Mouse (Mus musculus) olfactory bulb, adult 2 months (tissue): ENCODE results near the gene Kcnh1. TPM values are rescaled to one million over a fixed set of nuclear protein-coding genes. Genes with fewer than 3 reads are reported as not detected.

Experiments
- H3K27ac ChIP-seq: fragments of 200-500 bp; 2 replicates; pipeline ENCODE4 v1.5.1; 2012; ENCODE audit warnings: low read depth, low read length; ENCODE audit not compliant: insufficient read depth
- H3K4me1 ChIP-seq: fragments of 200-500 bp; 2 replicates; pipeline ENCODE4 v1.6.1; 2012; ENCODE audit warnings: low read length; ENCODE audit not compliant: control insufficient read depth, insufficient read depth
- H3K4me3 ChIP-seq: fragments of 200-500 bp; 2 replicates; pipeline ENCODE4 v1.5.1; 2012; ENCODE audit warnings: mild to moderate bottlenecking, low read depth, low read length, moderate library complexity; ENCODE audit not compliant: insufficient read depth
- CTCF ChIP-seq: fragments of 200-500 bp; IDR thresholded peaks from 2 replicates; pipeline ENCODE4 v1.5.1; 2012; ENCODE audit warnings: low read depth, mild to moderate bottlenecking, low read length, moderate library complexity; ENCODE audit not compliant: insufficient read depth
- POLR2A ChIP-seq: fragments of 200-500 bp; IDR thresholded peaks from 2 replicates; pipeline ENCODE4 v1.6.1; 2012; ENCODE audit warnings: mild to moderate bottlenecking, low read depth, low read length, moderate library complexity; ENCODE audit not compliant: insufficient read depth
- WGBS: fragments of 180-500 bp; shearing (Covaris S2); methylation state at CpG from one replicate; pipeline ENCODE4 v1.1.7; 2018; 5-methylcytosine and 5-hydroxymethylcytosine counted together
- polyA plus RNA-seq: library from polyadenylated mRNA; stranded (reverse); fragments of >200 nt; gene quantifications from 2 replicates; pipeline ENCODE4 v1.2.4, GENCODE M21; 2012; ENCODE audit warnings: low replicate concordance; ENCODE audit not compliant: missing spikeins, insufficient read depth, insufficient read length

Gene Kcnh1
- polyA plus RNA-seq, 1 experiment: not detected

DNA sequence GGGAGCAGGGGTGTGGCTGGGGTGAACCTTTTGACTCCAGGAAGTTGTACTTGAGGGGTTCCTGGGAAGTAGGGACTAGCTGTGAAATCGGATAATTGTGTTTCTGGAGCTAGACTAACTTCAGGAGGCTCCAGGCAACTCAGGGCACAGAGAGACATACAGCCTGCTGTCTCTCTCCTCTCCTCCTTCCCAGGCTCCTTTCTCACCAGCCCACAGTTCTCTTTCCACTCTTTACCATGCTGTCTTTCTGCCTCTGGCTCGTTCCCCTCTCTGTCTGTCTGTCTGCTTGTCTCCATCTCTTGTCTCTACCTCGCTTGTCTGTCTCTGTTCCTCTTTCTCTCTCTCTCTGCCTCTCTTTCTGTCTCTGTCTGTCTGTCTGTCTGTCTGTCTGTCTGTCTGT lies 94.4 kb downstream of the Kcnh1 start:
- H3K27ac ChIP-seq: no peak overlapping the region
- WGBS: 78% methylated on average over 3 of the region's 3 CpGs
- no peak overlapping the region for H3K4me3 ChIP-seq
- no peak for TF ChIP-seq POLR2A
- TF ChIP-seq CTCF: no peak
- H3K4me1 ChIP-seq: peaks cover 12% of the 10 kb centered on the region; the same call in 1 of the 2 replicates

DNA sequence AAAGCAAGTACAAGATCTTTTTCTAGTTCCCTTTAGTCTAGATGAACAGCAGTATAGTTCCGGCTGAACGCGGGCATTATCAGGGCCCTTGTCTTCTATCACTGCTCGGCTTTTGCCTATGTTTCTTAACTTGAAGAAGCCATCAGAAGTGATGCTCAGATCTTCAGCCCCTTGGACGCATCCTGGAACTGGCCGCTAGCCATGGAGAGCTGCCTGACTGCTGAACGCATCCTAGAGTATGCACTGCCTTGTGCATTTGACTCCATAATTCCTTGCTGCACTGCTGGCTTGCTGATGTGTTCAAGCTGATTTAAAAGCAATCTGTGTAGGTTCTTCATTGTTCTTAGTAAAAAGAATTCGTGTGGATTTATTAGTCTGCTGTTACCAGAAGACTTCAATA lies 97.9 kb downstream of the Kcnh1 start:
- TF ChIP-seq CTCF (no peak), POLR2A (no peak)
- WGBS: 65% methylated on average over 8 of the region's 8 CpGs
- no peak overlapping the region for H3K4me3 ChIP-seq
- H3K27ac ChIP-seq: no peak overlapping the region
- peaks cover 10% of the 10 kb centered on the region; the same call in 1 of the 2 replicates for H3K4me1 ChIP-seq

DNA sequence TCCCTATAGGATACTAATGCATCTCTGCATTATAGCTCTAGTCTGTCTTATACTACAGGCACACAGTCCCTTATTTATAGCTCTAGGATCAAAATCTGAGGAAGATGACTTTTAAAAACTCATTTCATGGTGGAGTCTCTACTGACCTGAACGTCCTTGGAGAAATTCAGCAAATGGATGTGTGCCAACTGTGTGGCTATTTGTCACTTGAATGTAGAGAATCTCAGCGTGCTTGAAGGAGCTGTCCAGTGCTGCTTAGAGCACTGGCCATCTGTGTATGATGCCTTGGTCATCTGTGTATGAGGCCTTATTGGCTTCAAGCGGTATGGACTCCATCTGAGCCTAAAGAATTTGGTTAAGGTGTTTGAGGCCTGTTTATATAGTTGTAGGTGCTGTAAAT lies 100.7 kb downstream of the Kcnh1 start:
- no peak for TF ChIP-seq POLR2A
- no peak for TF ChIP-seq CTCF
- 73% methylated on average over 3 of the region's 3 CpGs for WGBS
- no peak overlapping the region for H3K27ac ChIP-seq

DNA sequence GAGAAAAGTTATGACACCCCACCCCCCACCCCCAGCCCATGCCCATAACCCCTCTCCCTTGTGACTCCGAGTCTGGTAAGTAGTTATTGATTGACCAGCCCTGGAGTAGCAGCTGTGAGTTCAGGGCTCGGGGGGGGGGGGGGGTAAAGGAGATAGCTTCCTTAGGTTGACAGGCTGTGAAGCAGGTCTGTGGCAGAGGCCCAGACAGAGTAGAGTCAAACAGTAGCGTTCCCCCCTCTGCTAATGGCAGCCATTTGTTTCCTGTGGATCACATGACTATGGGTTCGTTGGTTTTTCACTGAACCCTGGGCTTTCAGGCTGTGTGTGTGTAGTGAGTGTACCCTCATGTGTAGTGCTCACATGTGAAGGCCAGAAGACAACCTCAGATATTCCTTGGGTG lies 102.8 kb downstream of the Kcnh1 start:
- TF ChIP-seq POLR2A (no peak), CTCF (no peak)
- Histone ChIP-seq H3K27ac (no peak overlapping the region), H3K4me1 (peaks cover 5% of the 10 kb centered on the region), H3K4me3 (no peak overlapping the region)
- 90% methylated on average over 4 of the region's 4 CpGs for WGBS

More for the DNA sequence above, 100.7 kb downstream of the Kcnh1 start:
- Histone ChIP-seq H3K4me3 (no peak overlapping the region), H3K4me1 (peaks cover 5% of the 10 kb centered on the region)

DNA sequence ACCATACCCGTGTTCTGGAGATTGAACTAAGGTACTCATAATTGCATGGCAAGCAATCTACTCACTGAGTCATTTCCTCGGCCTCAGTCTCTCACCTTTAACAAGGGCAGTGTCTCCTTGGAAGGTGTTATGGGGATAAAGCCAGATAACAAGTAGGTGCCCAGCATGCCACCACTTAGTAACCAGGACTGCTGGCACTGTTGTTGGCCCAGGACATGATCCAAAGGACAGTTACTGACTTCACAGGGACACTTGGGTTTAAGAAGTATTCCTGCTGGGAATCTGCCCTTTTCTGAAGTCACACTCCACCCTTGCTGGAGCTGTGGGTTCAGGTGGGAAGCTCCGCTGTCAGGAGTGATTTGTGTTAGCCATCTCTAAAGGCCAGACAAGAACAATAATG lies 103.3 kb downstream of the Kcnh1 start:
- Histone ChIP-seq H3K4me3 (no peak overlapping the region), H3K27ac (no peak overlapping the region), H3K4me1 (peaks cover 4% of the 10 kb centered on the region)
- TF ChIP-seq POLR2A (no peak), CTCF (no peak)
- 88% methylated on average over 3 of the region's 3 CpGs for WGBS

DNA sequence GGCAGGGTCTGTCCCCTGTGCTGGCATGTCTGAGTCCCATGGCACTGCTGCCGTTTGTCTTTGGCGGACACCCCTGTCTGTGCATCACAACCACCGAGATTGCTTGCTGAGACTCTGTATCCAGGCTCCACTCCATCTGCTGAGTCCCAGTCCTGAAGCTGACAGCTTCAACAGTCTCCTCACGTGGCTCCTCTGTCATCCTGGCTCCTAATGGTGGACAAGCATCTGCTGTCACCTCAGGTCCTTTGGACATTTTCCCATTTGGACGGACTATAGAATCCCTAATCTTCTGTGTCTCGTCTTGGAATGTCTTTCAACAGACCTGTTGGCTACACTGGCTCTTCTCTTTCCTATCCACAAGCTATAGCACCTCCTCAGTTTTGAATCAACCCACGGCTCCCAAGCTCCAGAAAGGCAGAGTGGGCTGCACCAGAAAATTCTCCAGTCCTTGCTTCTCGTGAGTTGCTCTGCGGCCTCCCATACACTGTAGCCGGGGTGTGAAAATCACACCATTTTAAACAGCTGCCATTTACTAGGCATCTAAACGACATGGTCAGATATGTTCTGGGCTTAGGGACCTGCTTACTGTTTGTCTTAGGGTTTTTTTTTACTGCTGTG lies 104.8 kb downstream of the Kcnh1 start:
- H3K27ac ChIP-seq: no peak overlapping the region

DNA sequence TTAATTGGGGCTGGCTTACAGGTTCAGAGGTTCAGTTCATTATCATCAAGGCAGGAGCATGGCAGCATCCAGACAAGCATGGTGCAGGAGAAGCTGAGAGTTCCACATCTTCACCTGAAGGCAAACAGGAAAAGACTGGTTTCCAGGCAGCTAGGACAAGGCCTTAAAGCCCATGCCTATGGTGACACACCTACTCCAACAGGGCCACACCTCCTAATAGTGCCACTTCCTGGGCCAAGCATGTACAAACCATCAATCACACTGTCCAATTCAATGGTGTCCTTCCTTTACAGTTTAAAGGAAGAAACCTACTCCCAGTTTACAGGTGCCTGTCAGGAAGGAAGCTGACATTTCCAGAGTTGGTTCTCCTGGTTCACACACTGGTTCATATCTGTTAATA lies 105.3 kb downstream of the Kcnh1 start:
- Histone ChIP-seq H3K4me3 (no peak overlapping the region), H3K4me1 (peaks cover 6% of the 10 kb centered on the region), H3K27ac (no peak overlapping the region)
- TF ChIP-seq POLR2A (no peak), CTCF (no peak)

More for the DNA sequence above, 104.8 kb downstream of the Kcnh1 start:
- no peak for TF ChIP-seq POLR2A
- no peak for TF ChIP-seq CTCF
- 80% methylated on average over 11 of the region's 11 CpGs for WGBS
- H3K4me3 ChIP-seq: no peak overlapping the region
- peaks cover 6% of the 10 kb centered on the region for H3K4me1 ChIP-seq

DNA sequence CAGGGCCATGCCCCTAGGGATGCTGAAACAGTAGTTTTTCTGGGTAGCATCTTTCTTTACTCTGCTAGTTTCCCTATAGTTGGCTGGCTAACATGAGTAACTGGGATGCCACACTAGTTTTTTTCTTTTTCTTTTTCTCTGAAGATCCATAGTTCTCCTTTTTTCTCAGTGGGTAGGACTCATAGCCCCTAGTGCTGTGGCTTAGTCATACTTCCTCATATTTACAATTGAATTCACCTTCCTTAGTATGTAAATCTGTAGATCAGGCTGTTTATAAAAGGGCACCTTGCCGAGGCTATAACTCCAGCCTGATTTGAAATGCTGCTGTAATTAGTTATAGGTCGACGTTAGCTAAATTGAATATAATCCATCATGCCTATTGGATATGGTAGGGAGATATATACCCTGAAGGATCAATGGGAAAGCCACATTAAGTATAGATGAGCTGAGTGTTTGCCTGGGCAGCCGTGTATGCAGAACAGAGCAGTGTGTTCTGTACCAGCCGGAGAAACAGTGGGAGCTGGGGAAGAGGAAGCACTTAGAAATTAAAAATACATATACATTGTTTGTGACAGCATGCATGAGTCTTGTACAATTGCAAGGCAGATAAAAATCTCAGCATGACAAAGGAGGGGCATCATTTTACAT lies 107.0 kb downstream of the Kcnh1 start:
- 81% methylated on average over 5 of the region's 5 CpGs for WGBS

DNA sequence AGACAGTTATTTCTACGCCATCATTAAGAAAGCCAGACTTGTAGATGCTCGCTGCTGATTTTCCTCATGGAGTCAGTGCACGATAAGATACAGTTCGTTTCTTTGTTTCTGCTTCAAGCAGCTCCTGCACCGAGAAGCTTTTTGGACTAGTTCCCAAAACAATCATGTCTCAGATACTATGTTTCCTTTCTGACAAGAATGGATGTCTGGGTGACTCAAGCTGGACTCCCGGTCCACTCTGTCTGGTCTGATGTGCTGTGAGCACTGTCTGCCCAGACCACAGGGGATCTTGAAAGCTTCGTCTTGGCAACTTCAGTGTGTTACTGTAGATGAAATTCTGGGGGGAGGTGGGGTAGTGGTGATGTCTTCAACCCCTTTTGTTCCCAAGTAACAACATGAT lies 109.8 kb downstream of the Kcnh1 start:
- H3K4me1 ChIP-seq: peaks cover 6% of the 10 kb centered on the region; the same call in 1 of the 2 replicates
- H3K4me3 ChIP-seq: no peak overlapping the region
- 44% methylated on average over 7 of the region's 7 CpGs for WGBS
- TF ChIP-seq CTCF (no peak), POLR2A (no peak)
- no peak overlapping the region for H3K27ac ChIP-seq

More for the DNA sequence above, 107.0 kb downstream of the Kcnh1 start:
- Histone ChIP-seq H3K4me3 (no peak overlapping the region), H3K27ac (no peak overlapping the region), H3K4me1 (peaks cover 6% of the 10 kb centered on the region)
- TF ChIP-seq POLR2A: no peak
- no peak for TF ChIP-seq CTCF

DNA sequence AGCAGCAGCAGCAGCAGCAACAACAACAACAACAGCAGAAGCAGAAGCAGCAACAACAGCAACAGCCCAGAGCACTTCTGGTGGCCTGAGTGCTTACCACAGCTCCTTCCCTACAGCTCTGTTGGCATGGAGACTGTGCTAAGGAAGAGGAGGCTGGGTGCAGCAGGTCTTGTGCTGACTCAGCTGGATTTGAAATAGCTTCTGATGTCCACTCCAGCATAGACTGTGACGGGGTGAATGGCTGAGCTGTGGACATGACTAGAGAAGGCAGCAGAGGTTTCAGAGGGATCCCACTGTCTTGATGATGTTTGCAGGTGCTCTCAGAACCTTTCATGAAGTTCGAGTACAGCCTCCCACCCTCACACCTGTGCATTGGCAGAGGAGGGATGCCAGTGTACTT lies 113.0 kb downstream of the Kcnh1 start:
- no peak overlapping the region for H3K4me3 ChIP-seq
- no peak overlapping the region for H3K27ac ChIP-seq
- 68% methylated on average over 2 of the region's 2 CpGs for WGBS
- H3K4me1 ChIP-seq: peaks cover 6% of the 10 kb centered on the region; the same call in 1 of the 2 replicates
- TF ChIP-seq POLR2A (no peak), CTCF (no peak)
